Mouse (Mus musculus) limb, embryonic 14.5 days (tissue): ENCODE measurements at regions not wholly inside any gene's neighbourhood (a gene's known extent, or its start where the extent isn't known, plus 50 kb on each side); places are given as distances from the start of the nearest gene placed in this dataset.

Experiments
- ATAC-seq: fragments of 200-750 bp; cut with Nextera tagmentation; 2 replicates; pipeline ENCODE4 v1.8.0; 2017; ENCODE audit warnings: low read depth, moderate number of reproducible peaks, moderate TSS enrichment; ENCODE audit not compliant: low FRiP score
- DNase-seq: peaks from one replicate; pipeline ENCODE4 v3.0.0-alpha.2; 2015; ENCODE audit warnings: low spot score
- H3K27ac ChIP-seq: fragments of 300-500 bp; sonication (generic); replicated peaks from 2 replicates; pipeline ENCODE4 v1.5.1; 2014; ENCODE audit warnings: low read depth, mild to moderate bottlenecking, low read length, moderate library complexity, mixed read lengths
- H3K27me3 ChIP-seq: fragments of 300-500 bp; sonication (generic); 2 replicates; pipeline ENCODE4 v1.6.1; 2014; ENCODE audit warnings: low read length, mixed read lengths; ENCODE audit not compliant: control insufficient read depth, insufficient read depth
- H3K36me3 ChIP-seq: fragments of 300-500 bp; sonication (generic); 2 replicates; pipeline ENCODE4 v1.6.1; 2014; ENCODE audit warnings: mild to moderate bottlenecking, low read length, moderate library complexity, mixed read lengths; ENCODE audit not compliant: control insufficient read depth, insufficient read depth
- H3K4me1 ChIP-seq: fragments of 300-500 bp; sonication (generic); 2 replicates; pipeline ENCODE4 v1.6.1; 2014; ENCODE audit warnings: antibody characterized with exemption, low read length, mixed read lengths; ENCODE audit not compliant: control insufficient read depth, insufficient read depth
- H3K4me2 ChIP-seq: fragments of 300-500 bp; sonication (generic); replicated peaks from 2 replicates; pipeline ENCODE4 v1.6.1; 2014; ENCODE audit warnings: low read depth, mild to moderate bottlenecking, low read length, moderate library complexity; ENCODE audit not compliant: severe bottlenecking
- H3K4me3 ChIP-seq: fragments of 300-500 bp; sonication (generic); replicated peaks from 2 replicates; pipeline ENCODE4 v1.5.1; 2014; ENCODE audit warnings: low read length
- H3K9ac ChIP-seq: fragments of 300-500 bp; sonication (generic); 2 replicates; pipeline ENCODE4 v1.6.1; 2014; ENCODE audit warnings: mild to moderate bottlenecking, low read depth, low read length, moderate library complexity; ENCODE audit not compliant: severe bottlenecking
- H3K9me3 ChIP-seq: fragments of 300-500 bp; sonication (generic); 2 replicates; pipeline ENCODE4 v1.6.1; 2016; ENCODE audit warnings: low read length; ENCODE audit not compliant: control insufficient read depth
- POLR2A ChIP-seq: fragments of 200-500 bp; IDR thresholded peaks from 2 replicates; pipeline ENCODE4 v1.8.0; 2012; ENCODE audit warnings: inconsistent platforms, mild to moderate bottlenecking, moderate library complexity, borderline replicate concordance; ENCODE audit not compliant: insufficient read depth, insufficient read length; ENCODE audit errors: extremely low read depth
- WGBS: fragments of 180-500 bp; shearing (Covaris S2); extraction: QIAGEN DNeasy Blood & Tissue Kit; methylation state at CpG from one replicate; pipeline ENCODE4 v1.1.7; 2014; 5-methylcytosine and 5-hydroxymethylcytosine counted together

- H3K4me2 ChIP-seq = no peak overlapping the region
- no peak overlapping the region for H3K4me3 ChIP-seq
- DNase-seq (no peak), ATAC-seq (no peak)
- no peaks in the 10 kb centered on the region for H3K4me1 ChIP-seq
- H3K36me3 ChIP-seq = no peaks in the 10 kb centered on the region
- H3K9me3 ChIP-seq = no peaks in the 10 kb centered on the region
- no peak overlapping the region for H3K9ac ChIP-seq
- no peak overlapping the region for H3K27ac ChIP-seq
- WGBS = 77% methylated on average over 6 of the region's 6 CpGs
- TF ChIP-seq POLR2A = no peak
- H3K27me3 ChIP-seq = no peaks in the 10 kb centered on the region
These were observed 146.2 kb downstream of the Ddx11 start for GRCm38 (mm10) chr17:66269567-66269966.

GRCm38 (mm10) chr17:66271906-66272305 is 148.6 kb downstream of the Ddx11 start:
- Histone ChIP-seq H3K4me1 (no peaks in the 10 kb centered on the region), H3K4me3 (no peak overlapping the region), H3K9ac (no peak overlapping the region), H3K4me2 (no peak overlapping the region), H3K9me3 (no peaks in the 10 kb centered on the region), H3K27me3 (no peaks in the 10 kb centered on the region), H3K27ac (no peak overlapping the region), H3K36me3 (no peaks in the 10 kb centered on the region)
- TF ChIP-seq POLR2A = no peak
- DNase-seq = no peak
- 85% methylated on average over 7 of the region's 7 CpGs for whole genome bisulfite sequencing
- no peak for ATAC-seq

GRCm38 (mm10) chr17:66276778-66277177 is 153.5 kb downstream of the Ddx11 start:
- no peak overlapping the region for H3K27ac ChIP-seq
- no peak overlapping the region for H3K4me3 ChIP-seq
- H3K4me1 ChIP-seq = no peaks in the 10 kb centered on the region
- DNase-seq (peak; percentile 47), ATAC-seq (peak; percentile 23; the same call in 1 of the 2 replicates)
- no peaks in the 10 kb centered on the region for H3K27me3 ChIP-seq
- H3K4me2 ChIP-seq = no peak overlapping the region
- no peak for TF ChIP-seq POLR2A
- no peaks in the 10 kb centered on the region for H3K9me3 ChIP-seq
- WGBS = 55% methylated on average over 13 of the region's 13 CpGs
- no peaks in the 10 kb centered on the region for H3K36me3 ChIP-seq
- no peak overlapping the region for H3K9ac ChIP-seq

GRCm38 (mm10) chr17:66278037-66278436 is 154.7 kb downstream of the Ddx11 start:
- Histone ChIP-seq H3K4me3 (no peak overlapping the region), H3K27ac (no peak overlapping the region), H3K27me3 (no peaks in the 10 kb centered on the region), H3K9me3 (no peaks in the 10 kb centered on the region), H3K36me3 (no peaks in the 10 kb centered on the region), H3K4me1 (no peaks in the 10 kb centered on the region), H3K4me2 (no peak overlapping the region), H3K9ac (no peak overlapping the region)
- no peak for ATAC-seq
- DNase-seq = no peak
- WGBS = 67% methylated on average over 5 of the region's 5 CpGs
- TF ChIP-seq POLR2A = no peak

- ATAC-seq = no peak
- no peak for TF ChIP-seq POLR2A
These were observed 162.0 kb downstream of the Ddx11 start for GRCm38 (mm10) chr17:66285295-66285694.

More at GRCm38 (mm10) chr17:66285295-66285694, 162.0 kb downstream of the Ddx11 start:
- H3K4me1 ChIP-seq = no peaks in the 10 kb centered on the region
- no peak overlapping the region for H3K9ac ChIP-seq
- H3K36me3 ChIP-seq = no peaks in the 10 kb centered on the region
- 93% methylated on average over 10 of the region's 10 CpGs for WGBS
- no peaks in the 10 kb centered on the region for H3K27me3 ChIP-seq
- H3K9me3 ChIP-seq = no peaks in the 10 kb centered on the region
- no peak overlapping the region for H3K4me3 ChIP-seq
- no peak overlapping the region for H3K27ac ChIP-seq
- DNase-seq = no peak
- H3K4me2 ChIP-seq = no peak overlapping the region
